Mouse (Mus musculus) spleen, adult 2 months (tissue): Measurements from ENCODE around the gene Pnn. TPM values are rescaled to one million over a fixed set of nuclear protein-coding genes. Genes with fewer than 3 reads are reported as not detected.

Source experiments
- DNase-seq, 2 experiments: peaks; one replicate each; pipeline versions ENCODE4 v3.0.0 to v3.0.0-alpha.2; 2012 to 2021; ENCODE audit warnings: low spot score in 2 of 2, low read depth in 1 of 2
- H3K27ac ChIP-seq: fragments of 200-500 bp; 2 replicates; pipeline ENCODE4 v1.5.1; 2012; ENCODE audit warnings: low read length, inconsistent platforms; ENCODE audit not compliant: insufficient read depth
- H3K27me3 ChIP-seq: fragments of 200-500 bp; 2 replicates; pipeline ENCODE4 v1.6.1; 2012; ENCODE audit warnings: mild to moderate bottlenecking, moderate library complexity, low read length, inconsistent platforms; ENCODE audit not compliant: control insufficient read depth, insufficient read depth
- H3K36me3 ChIP-seq: fragments of 200-500 bp; 2 replicates; pipeline ENCODE4 v1.6.1; 2012; ENCODE audit warnings: mild to moderate bottlenecking, low read length, inconsistent platforms; ENCODE audit not compliant: control insufficient read depth, insufficient read depth
- H3K4me1 ChIP-seq: fragments of 200-500 bp; 2 replicates; pipeline ENCODE4 v1.6.1; 2011; ENCODE audit warnings: inconsistent platforms; ENCODE audit not compliant: control insufficient read depth, insufficient read depth, insufficient read length
- H3K4me3 ChIP-seq: fragments of 200-500 bp; 2 replicates; pipeline ENCODE4 v1.5.1; 2011; ENCODE audit warnings: mild to moderate bottlenecking, inconsistent platforms; ENCODE audit not compliant: insufficient read depth, insufficient read length; ENCODE audit errors: extremely low read depth
- CTCF ChIP-seq: fragments of 200-500 bp; IDR thresholded peaks from 2 replicates; pipeline ENCODE4 v1.5.1; 2011; ENCODE audit warnings: mild to moderate bottlenecking, inconsistent platforms; ENCODE audit not compliant: insufficient read depth, insufficient read length, insufficient replicate concordance; ENCODE audit errors: extremely low read depth
- POLR2A ChIP-seq: fragments of 200-500 bp; IDR thresholded peaks from 2 replicates; pipeline ENCODE4 v1.6.1; 2011; ENCODE audit warnings: low read depth, low read length, inconsistent platforms
- WGBS: fragments of 180-500 bp; shearing (Covaris S2); methylation state at CpG from one replicate; pipeline ENCODE4 v1.1.7; 2018; 5-methylcytosine and 5-hydroxymethylcytosine counted together
- polyA plus RNA-seq: library from polyadenylated mRNA; depleted of rRNA; stranded (reverse); fragments of >200 nt; gene quantifications from 2 replicates; pipeline ENCODE4 v1.2.3, GENCODE M21; 2012

The Pnn gene
- polyA plus RNA-seq, 1 experiment = 15.4 TPM

DNA sequence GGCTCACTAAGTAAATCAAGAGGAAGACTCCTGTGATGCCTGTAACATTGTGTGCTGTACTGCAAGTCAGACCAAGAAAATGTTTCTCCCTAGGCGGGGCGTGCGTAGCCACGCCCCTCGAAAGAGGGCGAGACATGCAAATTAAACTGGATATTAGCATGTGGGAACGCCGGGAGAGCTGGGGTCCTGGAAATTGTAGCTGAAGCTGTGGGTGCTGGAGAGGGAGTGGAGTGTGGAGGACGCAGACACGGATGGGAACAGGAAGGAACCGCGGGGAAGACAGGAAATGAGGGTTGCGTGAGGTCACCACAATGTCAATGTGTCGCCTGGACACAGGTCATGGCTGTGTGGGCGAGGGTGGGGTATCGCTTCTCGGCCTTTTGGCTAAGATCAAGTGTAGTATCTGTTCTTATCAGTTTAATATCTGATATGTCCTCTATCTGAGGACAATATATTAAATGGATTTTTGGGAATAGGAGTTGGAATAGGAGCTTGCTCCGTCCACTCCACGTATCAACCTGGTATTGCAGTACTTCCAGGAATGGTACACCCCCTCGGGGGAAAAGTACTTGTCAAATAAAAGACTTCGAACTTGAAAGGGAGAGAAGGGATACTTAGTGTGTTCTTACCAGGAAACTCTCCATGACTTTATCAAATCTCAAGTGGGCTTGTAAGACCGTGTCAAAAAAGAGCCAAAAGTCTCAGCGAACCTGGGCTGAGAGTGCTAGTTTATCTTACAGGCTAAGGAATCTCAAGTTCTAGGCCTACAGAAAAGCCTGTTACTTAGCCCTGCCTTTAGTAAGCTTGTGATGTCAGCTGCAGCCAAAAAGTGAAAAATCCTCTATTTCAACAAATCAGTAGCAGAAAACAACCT lies 26.5 kb upstream of the Pnn start:
- H3K4me3 ChIP-seq = no peak overlapping the region
- peak overlapping the region; percentile 81 for H3K27ac ChIP-seq
- TF ChIP-seq CTCF (no peak), POLR2A (no peak)
- WGBS = 48% methylated on average over 23 of the region's 23 CpGs
- DNase-seq = peak; percentile 15 to 35
- no peaks in the 10 kb centered on the region; the same call in 1 of the 2 replicates for H3K4me1 ChIP-seq
- no peaks in the 10 kb centered on the region for H3K27me3 ChIP-seq
- H3K36me3 ChIP-seq = peaks cover 11% of the 10 kb centered on the region

DNA sequence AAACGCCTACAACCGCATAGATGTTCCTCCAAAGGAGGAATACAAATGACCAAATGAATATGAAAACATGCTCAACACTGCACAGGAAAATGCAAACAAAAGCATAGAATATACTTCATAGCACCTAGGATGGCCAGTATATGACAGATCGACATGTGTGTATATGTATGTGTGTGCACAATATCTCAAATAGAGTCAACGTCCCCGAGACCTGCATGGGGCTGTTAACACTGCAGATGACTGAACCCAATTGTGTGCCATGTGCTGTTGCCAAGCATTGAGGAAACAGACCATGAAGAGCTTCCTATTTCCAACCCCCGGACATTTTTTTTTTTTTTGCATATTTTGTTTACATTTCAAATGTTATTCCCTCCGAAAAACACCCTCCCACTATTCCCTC lies 25.8 kb upstream of the Pnn start:
- WGBS = 43% methylated on average over 7 of the region's 7 CpGs

DNA sequence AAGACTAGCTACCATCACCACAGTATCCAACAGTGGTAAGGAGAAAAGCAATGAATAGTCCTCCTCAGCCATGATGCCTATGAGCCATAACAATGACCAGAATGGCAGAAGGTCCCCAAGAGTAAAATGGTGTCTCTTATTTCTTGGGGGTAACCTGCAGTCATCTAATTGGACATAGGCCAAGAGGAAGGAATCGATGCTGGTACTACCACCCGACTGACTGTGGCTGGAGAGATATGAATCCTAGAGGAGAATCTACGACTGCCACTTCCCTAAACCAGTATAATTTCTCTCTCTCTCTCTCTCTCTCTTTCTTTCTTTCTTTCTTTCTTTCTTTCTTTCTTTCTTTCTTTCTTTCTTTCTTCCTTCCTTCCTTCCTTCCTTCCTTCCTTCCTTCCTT lies 14.2 kb upstream of the Pnn start:
- no peak overlapping the region for H3K27ac ChIP-seq
- TF ChIP-seq POLR2A (no peak), CTCF (no peak)
- DNase-seq = no peak
- H3K4me3 ChIP-seq = no peak overlapping the region
- peaks cover 7% of the 10 kb centered on the region; the same call in 1 of the 2 replicates for H3K4me1 ChIP-seq
- 64% methylated on average over 3 of the region's 3 CpGs for whole genome bisulfite sequencing
- peaks cover 7% of the 10 kb centered on the region for H3K36me3 ChIP-seq
- H3K27me3 ChIP-seq = no peaks in the 10 kb centered on the region

More for the DNA sequence above, 25.8 kb upstream of the Pnn start:
- H3K4me3 ChIP-seq = no peak overlapping the region
- no peaks in the 10 kb centered on the region; the same call in 1 of the 2 replicates for H3K4me1 ChIP-seq
- TF ChIP-seq POLR2A (no peak), CTCF (no peak)
- peaks cover 12% of the 10 kb centered on the region for H3K36me3 ChIP-seq
- H3K27ac ChIP-seq = peak overlapping the region; percentile 52
- H3K27me3 ChIP-seq = no peaks in the 10 kb centered on the region
- DNase-seq = peak; percentile 9 to 40

DNA sequence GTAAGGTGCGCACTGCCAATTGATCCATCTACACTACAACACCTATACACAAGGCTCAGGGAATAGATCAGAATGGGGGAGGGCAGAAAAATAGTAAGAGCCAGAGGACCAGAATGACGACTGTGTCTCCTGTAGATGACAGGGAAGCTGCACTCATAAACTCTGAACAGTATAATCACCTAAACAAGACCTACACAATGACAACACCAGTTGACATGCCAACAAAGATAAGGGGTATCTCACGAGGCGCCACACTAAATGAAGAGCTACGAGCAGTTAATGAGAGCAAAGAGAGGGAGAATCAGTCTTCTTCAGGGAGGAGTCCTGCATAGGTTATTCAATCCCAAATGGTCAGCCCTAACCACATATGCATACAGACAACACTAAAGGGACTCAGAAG lies 13.5 kb upstream of the Pnn start:
- DNase-seq = no peak
- 90% methylated on average over 5 of the region's 5 CpGs for WGBS
- Histone ChIP-seq H3K36me3 (peaks cover 5% of the 10 kb centered on the region), H3K4me1 (peaks cover 7% of the 10 kb centered on the region; the same call in 1 of the 2 replicates), H3K4me3 (no peak overlapping the region), H3K27me3 (no peaks in the 10 kb centered on the region), H3K27ac (no peak overlapping the region)
- TF ChIP-seq POLR2A (no peak), CTCF (no peak)

DNA sequence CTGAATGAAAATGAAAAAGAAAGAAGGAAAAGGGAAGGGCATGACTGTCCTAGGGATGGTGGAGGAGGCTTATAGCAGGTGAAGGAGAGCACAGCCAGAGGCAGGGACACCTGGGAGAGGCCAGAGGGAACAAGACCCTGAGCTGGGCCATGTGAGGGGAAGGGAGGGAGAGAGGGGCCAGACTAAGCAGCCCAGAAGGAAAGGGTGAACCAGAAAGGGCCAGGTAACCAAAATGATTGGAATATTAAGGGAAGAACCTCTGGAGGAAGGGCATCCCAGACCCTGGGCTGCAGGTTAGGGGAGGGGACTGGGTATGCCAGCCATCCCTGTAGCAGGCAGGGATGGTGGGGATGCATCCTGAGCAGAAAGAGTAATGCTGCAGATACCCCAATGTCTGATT lies 12.7 kb upstream of the Pnn start:
- Histone ChIP-seq H3K4me3 (no peak overlapping the region), H3K27ac (no peak overlapping the region), H3K4me1 (peaks cover 10% of the 10 kb centered on the region; the same call in 1 of the 2 replicates), H3K27me3 (no peaks in the 10 kb centered on the region), H3K36me3 (peaks cover 2% of the 10 kb centered on the region)
- no peak for DNase-seq
- no peak for TF ChIP-seq POLR2A
- TF ChIP-seq CTCF = no peak

DNA sequence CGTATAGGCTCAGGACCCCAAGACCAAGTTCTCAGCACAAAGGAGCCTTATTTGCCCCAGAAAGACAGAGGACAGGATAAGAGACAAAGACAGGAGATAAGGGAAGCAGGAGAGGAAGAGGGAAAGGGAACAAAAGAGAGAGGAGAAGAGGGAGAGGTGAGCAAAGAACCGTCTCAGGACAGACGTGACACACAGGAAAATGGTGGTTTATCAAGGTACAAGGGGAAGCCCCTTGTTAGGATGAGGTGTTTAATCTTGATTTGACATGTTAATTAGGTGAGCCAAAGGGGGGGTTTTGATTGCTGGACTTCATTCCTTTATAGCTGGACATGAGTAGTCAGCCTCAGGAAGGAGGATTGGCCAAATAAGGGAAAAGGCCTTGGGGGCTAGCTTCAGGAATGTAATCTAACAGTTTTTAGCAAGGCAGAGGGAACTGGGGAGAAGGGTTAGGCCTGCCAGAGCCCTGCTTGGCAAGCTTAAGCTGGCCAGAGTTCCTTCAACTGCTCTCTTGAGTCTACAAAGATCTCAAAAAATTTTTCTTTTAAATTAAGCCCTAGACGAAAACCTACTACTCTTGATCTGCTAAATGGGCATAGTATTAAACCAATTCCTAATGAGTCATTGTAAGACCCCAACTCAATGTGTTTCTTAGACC lies 11.4 kb upstream of the Pnn start:
- no peak overlapping the region for H3K27ac ChIP-seq
- H3K4me1 ChIP-seq = peaks cover 17% of the 10 kb centered on the region
- H3K4me3 ChIP-seq = no peak overlapping the region
- H3K27me3 ChIP-seq = no peaks in the 10 kb centered on the region
- whole genome bisulfite sequencing = 44% methylated on average over 4 of the region's 4 CpGs
- TF ChIP-seq CTCF = no peak
- TF ChIP-seq POLR2A = no peak
- DNase-seq = no peak
- H3K36me3 ChIP-seq = no peaks in the 10 kb centered on the region; the same call in 1 of the 2 replicates
